Mouse (Mus musculus) ES-Bruce4 (cell line): Measurements from ENCODE around the gene Gm49361.

ENCODE experiments used
- CTCF ChIP-seq: IDR thresholded peaks from one replicate; pipeline ENCODE4 v1.8.1; 2011; ENCODE audit warnings: low read depth, low read length
- EP300 ChIP-seq: IDR thresholded peaks from 2 replicates; pipeline ENCODE4 v1.6.1; 2011; ENCODE audit warnings: low read depth, low read length; ENCODE audit not compliant: insufficient read depth

- TF ChIP-seq CTCF (no peak), EP300 (no peak)
These were observed 8.8 kb downstream of the Gm49361 start for GRCm38 (mm10) chr14:57737089-57737488.
